Comparison of ENCODE assay signal across 9 mouse cellular contexts in the genomic region with DNA sequence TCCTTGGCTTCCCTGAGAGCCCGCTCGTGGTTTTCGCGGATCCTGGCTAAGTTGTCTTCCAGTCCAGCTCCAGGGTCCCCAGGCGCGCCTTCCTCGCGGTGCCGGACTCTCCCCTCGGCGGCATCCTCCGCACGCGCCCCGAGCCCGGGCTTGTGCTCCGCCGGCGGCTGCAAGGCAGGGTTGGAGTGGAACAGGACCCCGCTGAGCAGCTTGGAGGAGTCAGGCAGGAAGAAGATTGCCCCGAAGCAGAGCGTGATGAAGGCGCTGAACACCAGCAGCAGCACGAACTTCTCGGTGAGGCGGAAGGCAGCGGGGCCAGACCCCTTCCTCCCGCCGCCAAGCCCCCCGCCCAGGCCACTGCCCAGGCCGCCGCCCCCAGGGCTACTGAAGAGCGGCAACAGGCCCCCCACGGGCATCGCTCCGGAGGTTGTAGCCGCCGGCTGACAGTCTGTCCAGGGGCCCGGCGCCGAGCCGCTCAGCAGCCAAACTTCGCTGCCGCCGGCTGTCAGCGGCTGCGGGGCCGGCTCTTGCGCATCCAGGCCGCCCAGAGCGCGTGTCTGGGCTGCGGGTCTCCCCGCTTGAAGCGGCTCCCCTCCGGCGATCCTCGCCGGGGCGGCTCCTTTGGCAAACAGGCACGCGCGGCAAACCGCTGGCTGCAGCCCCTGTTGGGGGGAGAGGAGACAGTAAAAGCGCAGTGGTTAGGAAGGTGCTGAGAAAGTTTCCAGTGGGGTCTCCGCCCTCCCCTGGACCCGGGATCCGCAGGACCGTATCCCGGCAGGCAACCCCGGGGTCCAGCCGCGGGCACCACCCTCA. TPM values are rescaled to one million over a fixed set of nuclear protein-coding genes. Genes with fewer than 3 reads are reported as not detected.
DNase-seq lines count a peak whose midpoint lies in the region; ATAC-seq and TF ChIP-seq lines count a peak whose summit lies in the region.
"Had no signal": no experiment of that assay in that cellular context is flagged by ENCODE, and none has a peak within 500 bp of the region (broad histone marks: within the 10 kb centered on the region; RNA-seq: fewer than 3 reads in every experiment).

No protein-coding gene starts in this region.

- peak overlapping the region; percentile 73 for H3K9ac ChIP-seq in embryonic facial prominence, embryonic 14.5 days (ENCODE audit: low read depth, low read length)
- H3K9ac ChIP-seq in limb, embryonic 14.5 days (ENCODE audit: low read depth, low read length, severe bottlenecking), result peak overlapping the region; percentile 68
- peak overlapping the region; percentile 67 for H3K9ac ChIP-seq in midbrain, postnatal 0 days (replicated peaks; ENCODE audit: low read length, poor library complexity, severe bottlenecking)
- peak overlapping the region; percentile 91 for H3K9ac ChIP-seq in stomach, embryonic 16.5 days (ENCODE audit: low read length)

- no peak overlapping the region for H3K27ac ChIP-seq in cerebellum, adult 2 months (ENCODE audit: insufficient read depth, low read length)
- no peak overlapping the region; the same call in 1 of the 2 replicates for H3K27ac ChIP-seq in embryonic facial prominence, embryonic 14.5 days (replicated peaks; ENCODE audit: low read depth, low read length)
- no peak overlapping the region for H3K27ac ChIP-seq in limb, embryonic 14.5 days (replicated peaks; ENCODE audit: low read depth, low read length)
- no peak overlapping the region for H3K27ac ChIP-seq in midbrain, postnatal 0 days (ENCODE audit: low read depth, low read length)
- peak overlapping the region; percentile 68 for H3K27ac ChIP-seq in stomach, embryonic 16.5 days (ENCODE audit: low read length)

- peak overlapping the region; percentile 39 for H3K4me3 ChIP-seq in cerebellum, adult 2 months (replicated peaks; ENCODE audit: insufficient read depth, low read depth, low read length)
- H3K4me3 ChIP-seq in embryonic facial prominence, embryonic 14.5 days (ENCODE audit: low read depth, low read length), result peak overlapping the region; percentile 80
- H3K4me3 ChIP-seq in limb, embryonic 14.5 days (replicated peaks; ENCODE audit: low read length), result peak overlapping the region; percentile 76
- peak overlapping the region; percentile 88 for H3K4me3 ChIP-seq in midbrain, postnatal 0 days (ENCODE audit: low read depth, low read length)
- peak overlapping the region; percentile 75 for H3K4me3 ChIP-seq in stomach, embryonic 16.5 days (replicated peaks; ENCODE audit: low read length)

- H3K4me1 ChIP-seq in cerebellum, adult 2 months (ENCODE audit: control insufficient read depth, insufficient read depth, low read length), result no peaks in the 10 kb centered on the region
- H3K4me1 ChIP-seq in embryonic facial prominence, embryonic 14.5 days (ENCODE audit: control insufficient read depth, insufficient read depth, low read length), result peaks cover 18% of the 10 kb centered on the region
- H3K4me1 ChIP-seq in limb, embryonic 14.5 days (ENCODE audit: control insufficient read depth, insufficient read depth, low read length), result peaks cover 24% of the 10 kb centered on the region
- 0 out of 2 replicates have a peak, but pooled peaks cover 4% of the 10 kb centered on the region for H3K4me1 ChIP-seq in midbrain, postnatal 0 days (ENCODE audit: insufficient read depth, low read length)
- H3K4me1 ChIP-seq in stomach, embryonic 16.5 days (ENCODE audit: control insufficient read depth, insufficient read depth, low read length), result peaks cover 26% of the 10 kb centered on the region

- WGBS in cerebellum, adult 2 months, result 2% methylated on average over 73 of the region's 73 CpGs
- WGBS in embryonic facial prominence, embryonic 14.5 days, result under 1% methylated on average over 48 of the region's 73 CpGs
- WGBS in limb, embryonic 14.5 days, result 4% methylated on average over 55 of the region's 73 CpGs
- under 1% methylated on average over 62 of the region's 73 CpGs for WGBS in midbrain, postnatal 0 days
- under 1% methylated on average over 66 of the region's 73 CpGs for WGBS in stomach, embryonic 16.5 days

- TF ChIP-seq POLR2A in cerebellum, adult 2 months (IDR thresholded peaks at IDR 0.05; ENCODE audit: borderline replicate concordance, insufficient read depth, low read length), result no peak
- TF ChIP-seq POLR2A in limb, embryonic 14.5 days (IDR thresholded peaks at IDR 0.05; ENCODE audit: borderline replicate concordance, extremely low read depth, insufficient read depth, insufficient read length), result no peak

- peak overlapping the region; percentile 98 for H3K4me2 ChIP-seq in embryonic facial prominence, embryonic 14.5 days (ENCODE audit: low read depth, low read length)
- H3K4me2 ChIP-seq in limb, embryonic 14.5 days (replicated peaks; ENCODE audit: low read depth, low read length, severe bottlenecking), result peak overlapping the region; percentile 96
- peak overlapping the region; percentile 97 for H3K4me2 ChIP-seq in midbrain, postnatal 0 days (ENCODE audit: low read depth, low read length, poor library complexity, severe bottlenecking)
- H3K4me2 ChIP-seq in stomach, embryonic 16.5 days (ENCODE audit: low read depth, low read length), result peak overlapping the region; percentile 90

- peak; percentile 30 for ATAC-seq in embryonic facial prominence, embryonic 14.5 days (ENCODE audit: low read depth)
- peak; percentile 53 for ATAC-seq in limb, embryonic 14.5 days (ENCODE audit: low FRiP score, low read depth)
- peak; percentile 61 for ATAC-seq in midbrain, postnatal 0 days (ENCODE audit: low FRiP score)
- ATAC-seq in stomach, embryonic 16.5 days (ENCODE audit: insufficient read depth, low FRiP score), result 0 out of 2 replicates have a peak, but pooled peaks have one; percentile 2

- intact Hi-C loops in heart, postnatal 10 days (cut with DNase I), result loop anchor here (5.0 kb wide), 3 partner anchors 38 to 213 kb away; no protein-coding TSS in a partner anchor

- peak; percentile 17 to 40 for DNase-seq in cerebellum, adult 2 months
- DNase-seq in cerebellum, adult 9-10 months, result no peak
- DNase-seq in adrenal gland, adult 18-20 months (ENCODE audit: low spot score in 2 of 2), result peak; percentile 49 to 50
- peak; percentile 56 for DNase-seq in embryonic facial prominence, embryonic 14.5 days (ENCODE audit: low spot score)
- DNase-seq in heart, postnatal 10 days, result peak; percentile 63 to 68
- DNase-seq in limb, embryonic 14.5 days (ENCODE audit: low spot score), result peak; percentile 25
- DNase-seq in midbrain, postnatal 0 days (ENCODE audit: low spot score), result peak; percentile 40

- H3K9me3 ChIP-seq in embryonic facial prominence, embryonic 14.5 days (ENCODE audit: control insufficient read depth, low read length), result no peaks in the 10 kb centered on the region
- no peaks in the 10 kb centered on the region for H3K9me3 ChIP-seq in limb, embryonic 14.5 days (ENCODE audit: control insufficient read depth, low read length)
- H3K9me3 ChIP-seq in midbrain, postnatal 0 days (ENCODE audit: low read length), result no peaks in the 10 kb centered on the region
- no peaks in the 10 kb centered on the region for H3K9me3 ChIP-seq in stomach, embryonic 16.5 days (replicated peaks; ENCODE audit: control insufficient read depth, low read length)

- no peak for TF ChIP-seq CTCF in cerebellum, adult 2 months (IDR thresholded peaks at IDR 0.05; ENCODE audit: borderline replicate concordance, insufficient read depth, low read depth, low read length)
- TF ChIP-seq CTCF in midbrain, postnatal 0 days (IDR thresholded peaks at IDR 0.05), result no peak

- H3K27me3 ChIP-seq in cerebellum, adult 2 months (ENCODE audit: control insufficient read depth, insufficient read depth, low read length), result no peaks in the 10 kb centered on the region; the same call in 1 of the 2 replicates
- no peaks in the 10 kb centered on the region; the same call in 1 of the 2 replicates for H3K27me3 ChIP-seq in embryonic facial prominence, embryonic 14.5 days (replicated peaks; ENCODE audit: control insufficient read depth, insufficient read depth, low read length)
- H3K27me3 ChIP-seq in limb, embryonic 14.5 days (ENCODE audit: control insufficient read depth, insufficient read depth, low read length), result no peaks in the 10 kb centered on the region
- 0 out of 2 replicates have a peak, but pooled peaks cover 3% of the 10 kb centered on the region for H3K27me3 ChIP-seq in midbrain, postnatal 0 days (ENCODE audit: insufficient read depth, low read length)
- no peaks in the 10 kb centered on the region for H3K27me3 ChIP-seq in stomach, embryonic 16.5 days (ENCODE audit: control insufficient read depth, insufficient read depth, low read length)

- H3K36me3 ChIP-seq in embryonic facial prominence, embryonic 14.5 days (ENCODE audit: control insufficient read depth, insufficient read depth, low read length), result no peaks in the 10 kb centered on the region
- no peaks in the 10 kb centered on the region for H3K36me3 ChIP-seq in limb, embryonic 14.5 days (ENCODE audit: control insufficient read depth, insufficient read depth, low read length)
- no peaks in the 10 kb centered on the region for H3K36me3 ChIP-seq in midbrain, postnatal 0 days (ENCODE audit: insufficient read depth, low read length)
- H3K36me3 ChIP-seq in stomach, embryonic 16.5 days (ENCODE audit: control insufficient read depth, insufficient read depth, low read length), result no peaks in the 10 kb centered on the region
- H3K36me3 ChIP-seq: G1E had no signal

RNA-seq across cellular contexts. Expression of gene Man1a, which starts 1.6 kb away (rescaled TPM):
- 7.7 and 8.2 TPM in 2 replicates for polyA plus RNA-seq in cerebellum, adult 2 months (2012; rRNA removed)
- total RNA-seq in adrenal gland, adult 18-20 months (2021), result 100 to 1,000 TPM in 1 of 2 experiments, 10 to 100 TPM in 1; 21.8 to 204 TPM
- polyA plus RNA-seq in embryonic facial prominence, embryonic 14.5 days (2014; fragmentation: Nextera tagmentation; extraction: Ambion mirVana), result 11.3 and 12.8 TPM in 2 replicates
- total RNA-seq in heart, postnatal 10 days (2021), result 10 to 100 TPM; 25.7 to 28.1 TPM
- 14.2 and 16.8 TPM in 2 replicates for polyA plus RNA-seq in limb, embryonic 14.5 days (2012; rRNA removed)
- 11.9 and 12.7 TPM in 2 replicates for polyA plus RNA-seq in limb, embryonic 14.5 days (2014; fragmentation: Nextera tagmentation; extraction: Ambion mirVana)
- total RNA-seq in midbrain, postnatal 0 days (2014; rRNA removed), result 19.3 and 25.1 TPM in 2 replicates
- 3.7 and 4.2 TPM in 2 replicates for polyA plus RNA-seq in midbrain, postnatal 0 days (2015; fragmentation: Nextera tagmentation; extraction: Ambion mirVana)
- polyA plus RNA-seq in stomach, embryonic 16.5 days (2015; fragmentation: Nextera tagmentation; extraction: Ambion mirVana), result 7.7 and 9.9 TPM in 2 replicates

Comparison
In these comparisons a context has a peak if more than half of its experiments do, and no peak if none do; other contexts are left out.
1. ATAC-seq: peak in every context shown above with its lines; median percentile 61 in midbrain, postnatal 0 days; 53 in limb, embryonic 14.5 days; 30 in embryonic facial prominence, embryonic 14.5 days; 2 in stomach, embryonic 16.5 days.